Mouse (Mus musculus) forebrain, embryonic 13.5 days (tissue): ENCODE measurements around the gene Hsd17b7. TPM values are rescaled to one million over a fixed set of nuclear protein-coding genes. Genes with fewer than 3 reads are reported as not detected.
A peak's percentile ranks its signal among the peaks of the same experiment; 100 is the strongest.

Experiments used
- ATAC-seq: fragments of 200-750 bp; cut with Nextera tagmentation; 2 replicates; pipeline ENCODE4 v1.8.0; 2017
- H3K27ac ChIP-seq: fragments of 300-500 bp; sonication (generic); 2 replicates; pipeline ENCODE4 v1.5.1; 2015; ENCODE audit warnings: inconsistent platforms, mild to moderate bottlenecking, moderate library complexity
- H3K27me3 ChIP-seq: fragments of 300-500 bp; sonication (generic); 2 replicates; pipeline ENCODE4 v1.6.1; 2015; ENCODE audit warnings: mild to moderate bottlenecking, inconsistent platforms
- H3K36me3 ChIP-seq: fragments of 300-500 bp; sonication (generic); 2 replicates; pipeline ENCODE4 v1.6.1; 2015; ENCODE audit warnings: mild to moderate bottlenecking, inconsistent platforms; ENCODE audit not compliant: poor library complexity, severe bottlenecking
- H3K4me1 ChIP-seq: fragments of 300-500 bp; sonication (generic); 2 replicates; pipeline ENCODE4 v1.6.1; 2015; ENCODE audit warnings: inconsistent platforms
- H3K4me2 ChIP-seq: fragments of 300-500 bp; sonication (generic); 2 replicates; pipeline ENCODE4 v1.6.1; 2015; ENCODE audit warnings: inconsistent platforms, mild to moderate bottlenecking, moderate library complexity
- H3K4me3 ChIP-seq: fragments of 300-500 bp; sonication (generic); 2 replicates; pipeline ENCODE4 v1.5.1; 2015; ENCODE audit warnings: mild to moderate bottlenecking, inconsistent platforms
- H3K9ac ChIP-seq: fragments of 300-500 bp; sonication (generic); 2 replicates; pipeline ENCODE4 v1.6.1; 2015; ENCODE audit warnings: mild to moderate bottlenecking, inconsistent platforms
- H3K9me3 ChIP-seq: fragments of 300-500 bp; sonication (generic); replicated peaks from 2 replicates; pipeline ENCODE4 v1.6.1; 2016; ENCODE audit warnings: inconsistent platforms
- WGBS: fragments of 180-500 bp; shearing (Covaris S2); methylation state at CpG from one replicate; pipeline ENCODE4 v1.1.7; 2015; 5-methylcytosine and 5-hydroxymethylcytosine counted together
- polyA plus RNA-seq: library from polyadenylated mRNA; unstranded; fragments of >200 nt; fragmentation: Nextera tagmentation; extraction: Ambion mirVana; gene quantifications from 2 replicates; pipeline ENCODE4 v1.2.1, GENCODE M21; 2015

The Hsd17b7 gene
- polyA plus RNA-seq, 1 experiment from 2014 or later: 14.2 TPM

DNA sequence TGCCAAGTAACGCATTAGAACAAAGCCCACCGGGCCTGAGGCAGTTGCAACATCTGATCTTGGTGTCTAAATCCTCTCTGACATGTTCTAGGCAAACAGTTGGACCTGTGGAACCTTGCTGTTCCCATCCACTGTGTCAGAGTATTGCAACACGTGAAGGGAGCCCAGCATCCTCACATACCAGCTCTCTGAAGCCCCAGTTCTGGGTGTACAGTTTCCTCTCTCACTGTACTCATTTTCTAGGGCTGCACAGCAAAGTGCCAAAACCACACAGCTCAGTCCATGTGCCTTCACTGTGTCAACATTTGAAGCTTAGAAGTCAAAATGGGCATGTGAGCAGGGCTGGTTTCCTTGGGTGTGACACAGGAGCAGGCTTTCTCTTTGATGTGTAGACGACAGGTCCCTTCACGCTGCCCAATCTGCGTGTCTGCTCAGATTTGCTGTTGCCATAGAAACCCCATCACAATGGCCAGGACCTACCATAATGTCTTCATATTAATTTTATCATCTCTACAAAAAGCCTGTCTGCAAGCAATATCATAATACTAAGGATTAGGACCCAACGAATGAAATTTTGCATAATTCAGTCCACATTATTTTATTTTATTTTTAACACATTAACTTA, 36.8 kb downstream of the Hsd17b7 start:
- peaks cover 30% of the 10 kb centered on the region for H3K4me1 ChIP-seq
- H3K4me2 ChIP-seq: no peak overlapping the region
- no peak overlapping the region for H3K9ac ChIP-seq
- H3K27ac ChIP-seq: no peak overlapping the region
- H3K36me3 ChIP-seq: no peaks in the 10 kb centered on the region
- ATAC-seq: no peak
- no peaks in the 10 kb centered on the region for H3K9me3 ChIP-seq
- H3K4me3 ChIP-seq: no peak overlapping the region
- 64% methylated on average over 7 of the region's 7 CpGs for WGBS
- no peaks in the 10 kb centered on the region for H3K27me3 ChIP-seq

GRCm38 (mm10) chr1:169931698-169932097, 37.3 kb downstream of the Hsd17b7 start:
- WGBS: 86% methylated on average over 7 of the region's 7 CpGs
- no peak for ATAC-seq
- no peak overlapping the region for H3K4me2 ChIP-seq

GRCm38 (mm10) chr1:169928454-169928971, 40.5 kb downstream of the Hsd17b7 start, which contains the start of gene Ccdc190:
Gene Ccdc190, plus strand, starts transcription at chr1:169928648.
- Histone ChIP-seq H3K4me2 (peak within 1 kb of the TSS; percentile 46), H3K4me1 (peaks cover 20% of the 10 kb centered on the region), H3K4me3 (peak within 1 kb of the TSS; percentile 13; the same call in 1 of the 2 replicates), H3K27me3 (no peaks in the 10 kb centered on the region), H3K9ac (no peak within 1 kb of the TSS), H3K36me3 (no peaks in the 10 kb centered on the region), H3K9me3 (no peaks in the 10 kb centered on the region), H3K27ac (peak within 1 kb of the TSS; percentile 54)
- 5% methylated on average over 12 of the region's 12 CpGs for WGBS
- ATAC-seq: peak; percentile 73

More at GRCm38 (mm10) chr1:169931698-169932097, 37.3 kb downstream of the Hsd17b7 start:
- no peaks in the 10 kb centered on the region for H3K36me3 ChIP-seq
- H3K4me1 ChIP-seq: peaks cover 30% of the 10 kb centered on the region
- no peak overlapping the region for H3K27ac ChIP-seq
- no peaks in the 10 kb centered on the region for H3K9me3 ChIP-seq
- no peaks in the 10 kb centered on the region for H3K27me3 ChIP-seq
- no peak overlapping the region for H3K9ac ChIP-seq
- H3K4me3 ChIP-seq: no peak overlapping the region

DNA sequence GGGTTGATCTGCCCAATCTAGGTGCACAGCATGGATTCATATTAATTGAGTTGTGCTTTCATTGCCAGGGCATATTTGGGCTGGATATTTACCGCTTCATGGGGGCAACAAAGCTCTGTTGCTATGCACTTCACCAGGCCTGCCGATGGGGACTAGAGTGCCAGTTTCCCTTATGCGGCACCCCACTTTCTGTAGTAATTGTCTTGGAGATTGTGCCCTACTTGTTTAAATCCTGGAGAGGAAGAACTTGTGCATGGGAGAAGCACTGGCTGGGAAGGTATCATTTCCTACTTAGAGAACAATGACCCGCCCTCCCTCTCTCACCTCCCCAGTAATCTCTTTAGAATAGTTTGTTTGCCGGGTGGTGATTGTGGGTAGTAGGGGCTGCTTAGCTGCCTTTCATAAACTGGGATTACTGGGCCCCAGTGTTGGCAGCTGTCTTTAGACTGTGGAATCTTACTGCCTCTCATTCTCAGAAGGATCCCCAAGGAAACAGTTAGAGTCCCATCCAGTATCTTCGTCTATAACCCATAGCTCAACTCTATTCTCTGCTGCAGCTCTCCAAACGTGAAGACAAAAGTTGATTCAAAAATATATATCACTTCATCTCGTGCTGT, 41.2 kb downstream of the Hsd17b7 start:
- Histone ChIP-seq H3K36me3 (no peaks in the 10 kb centered on the region), H3K4me2 (peak overlapping the region; percentile 46)

DNA sequence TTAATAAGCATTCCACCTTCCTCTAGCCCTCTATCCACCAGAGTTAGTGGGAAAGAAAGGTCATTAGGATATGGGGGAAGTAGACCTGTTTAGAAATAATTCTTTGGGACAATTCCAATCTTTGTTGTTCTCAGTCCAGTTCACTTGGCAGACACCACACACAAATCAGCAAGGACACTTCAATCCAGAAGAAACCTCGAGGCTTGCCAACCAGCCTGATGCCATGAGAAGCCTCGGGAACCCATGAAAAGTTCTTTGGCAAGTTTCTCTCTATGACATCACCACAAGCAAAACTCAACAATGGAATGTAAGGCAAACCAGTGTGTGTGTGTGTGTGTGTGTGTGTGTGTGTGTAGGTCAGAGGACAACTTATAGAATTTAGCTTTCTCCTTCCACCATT, 44.5 kb downstream of the Hsd17b7 start:
- Histone ChIP-seq H3K4me3 (no peak overlapping the region), H3K4me2 (no peak overlapping the region), H3K9ac (no peak overlapping the region), H3K9me3 (no peaks in the 10 kb centered on the region), H3K27ac (no peak overlapping the region), H3K4me1 (peaks cover 20% of the 10 kb centered on the region), H3K27me3 (peaks cover 8% of the 10 kb centered on the region; the same call in 1 of the 2 replicates), H3K36me3 (no peaks in the 10 kb centered on the region)
- ATAC-seq: no peak
- WGBS: 66% methylated on average over 2 of the region's 2 CpGs

More for the DNA sequence above, 41.2 kb downstream of the Hsd17b7 start:
- Histone ChIP-seq H3K27ac (peak overlapping the region; percentile 54), H3K27me3 (no peaks in the 10 kb centered on the region), H3K4me3 (no peak overlapping the region), H3K4me1 (peaks cover 20% of the 10 kb centered on the region), H3K9me3 (no peaks in the 10 kb centered on the region), H3K9ac (no peak overlapping the region)
- WGBS: 22% methylated on average over 8 of the region's 8 CpGs
- peak; percentile 48; the same call in 1 of the 2 replicates for ATAC-seq

GRCm38 (mm10) chr1:169921710-169922211, 47.3 kb downstream of the Hsd17b7 start:
- no peak overlapping the region for H3K4me3 ChIP-seq
- H3K4me1 ChIP-seq: no peaks in the 10 kb centered on the region
- H3K27me3 ChIP-seq: peaks cover 8% of the 10 kb centered on the region; the same call in 1 of the 2 replicates
- H3K9me3 ChIP-seq: no peaks in the 10 kb centered on the region
- H3K4me2 ChIP-seq: no peak overlapping the region
- H3K27ac ChIP-seq: no peak overlapping the region
- WGBS: 41% methylated on average over 8 of the region's 8 CpGs
- H3K36me3 ChIP-seq: no peaks in the 10 kb centered on the region
- H3K9ac ChIP-seq: no peak overlapping the region
- ATAC-seq: peak; percentile 31; the same call in 1 of the 2 replicates

GRCm38 (mm10) chr1:169919211-169919610, 49.8 kb downstream of the Hsd17b7 start:
- Histone ChIP-seq H3K4me3 (no peak overlapping the region), H3K27me3 (peaks cover 8% of the 10 kb centered on the region; the same call in 1 of the 2 replicates), H3K4me1 (no peaks in the 10 kb centered on the region), H3K4me2 (0 out of 2 replicates have a peak overlapping the region, but pooled peaks have one; percentile 15), H3K27ac (no peak overlapping the region), H3K9ac (no peak overlapping the region), H3K36me3 (no peaks in the 10 kb centered on the region), H3K9me3 (no peaks in the 10 kb centered on the region)
- peak; percentile 73 for ATAC-seq
- 4% methylated on average over 11 of the region's 11 CpGs for WGBS

GRCm38 (mm10) chr1:169917998-169918397, 51.0 kb downstream of the Hsd17b7 start:
- peak; percentile 55 for ATAC-seq
- H3K27ac ChIP-seq: no peak overlapping the region
- 22% methylated on average over 4 of the region's 4 CpGs for WGBS
- no peak overlapping the region for H3K4me2 ChIP-seq
- H3K27me3 ChIP-seq: peaks cover 8% of the 10 kb centered on the region; the same call in 1 of the 2 replicates
- no peaks in the 10 kb centered on the region for H3K36me3 ChIP-seq
- no peaks in the 10 kb centered on the region for H3K4me1 ChIP-seq
- H3K9ac ChIP-seq: no peak overlapping the region
- no peaks in the 10 kb centered on the region for H3K9me3 ChIP-seq
- no peak overlapping the region for H3K4me3 ChIP-seq

GRCm38 (mm10) chr1:169917115-169917796, 51.8 kb downstream of the Hsd17b7 start:
- WGBS: 62% methylated on average over 9 of the region's 9 CpGs
- Histone ChIP-seq H3K9ac (no peak overlapping the region), H3K4me3 (no peak overlapping the region), H3K27ac (no peak overlapping the region), H3K4me2 (no peak overlapping the region), H3K27me3 (peaks cover 8% of the 10 kb centered on the region; the same call in 1 of the 2 replicates), H3K4me1 (no peaks in the 10 kb centered on the region), H3K36me3 (no peaks in the 10 kb centered on the region), H3K9me3 (no peaks in the 10 kb centered on the region)
- ATAC-seq: no peak

- Histone ChIP-seq H3K4me1 (no peaks in the 10 kb centered on the region), H3K4me2 (no peak overlapping the region), H3K27ac (no peak overlapping the region), H3K4me3 (no peak overlapping the region), H3K9me3 (no peaks in the 10 kb centered on the region), H3K9ac (no peak overlapping the region), H3K36me3 (no peaks in the 10 kb centered on the region), H3K27me3 (peaks cover 8% of the 10 kb centered on the region; the same call in 1 of the 2 replicates)
- no peak for ATAC-seq
- 76% methylated on average over 7 of the region's 7 CpGs for WGBS
Measured at GRCm38 (mm10) chr1:169916659-169917058, 52.4 kb downstream of the Hsd17b7 start.

DNA sequence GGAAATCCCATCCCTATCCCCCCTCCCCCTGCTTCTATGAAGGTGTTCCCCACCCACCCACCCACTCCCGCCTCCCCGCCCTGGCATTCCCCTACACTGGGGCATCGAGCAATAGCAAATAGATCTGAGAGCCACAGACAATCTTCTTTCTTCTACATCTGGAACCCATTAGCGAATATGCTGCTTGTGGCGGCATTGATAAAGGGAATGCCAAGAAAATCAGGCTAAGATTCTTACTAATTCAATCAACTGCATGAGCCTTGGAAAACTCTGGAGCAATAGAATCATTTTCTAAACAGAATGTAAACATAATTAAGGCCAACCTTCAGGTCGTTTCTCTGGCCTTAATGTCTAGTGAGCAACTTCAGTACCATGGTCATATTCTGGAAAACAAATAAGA, 57.5 kb downstream of the Hsd17b7 start:
- no peak overlapping the region for H3K4me2 ChIP-seq
- no peak overlapping the region for H3K4me3 ChIP-seq
- H3K9me3 ChIP-seq: no peaks in the 10 kb centered on the region; the same call in 1 of the 2 replicates
- H3K27me3 ChIP-seq: no peaks in the 10 kb centered on the region
- H3K9ac ChIP-seq: no peak overlapping the region
- no peaks in the 10 kb centered on the region for H3K36me3 ChIP-seq
- ATAC-seq: no peak
- no peak overlapping the region for H3K27ac ChIP-seq
- peaks cover 8% of the 10 kb centered on the region for H3K4me1 ChIP-seq
- WGBS: 89% methylated on average over 6 of the region's 6 CpGs
